Mouse (Mus musculus) CH12.LX (cell line): ENCODE data around the gene Hypk.

Experiments
- CTCF ChIP-seq, 2 experiments: IDR thresholded peaks in 1 of 2; conservative IDR thresholded peaks in 1 of 2; 2 replicates each; pipeline ENCODE4 v1.5.1; 2011 to 2012; ENCODE audit warnings: low read depth in 2 of 2, low read length in 2 of 2, improper control_type of control experiment in 1 of 2, inconsistent platforms in 1 of 2, mild to moderate bottlenecking in 1 of 2, moderate library complexity in 1 of 2
- EP300 ChIP-seq: IDR thresholded peaks from 2 replicates; pipeline ENCODE4 v1.6.1; 2011; ENCODE audit warnings: low read length, improper control_type of control experiment
- MAFK ChIP-seq: IDR thresholded peaks from 2 replicates; pipeline ENCODE4 v1.6.1; 2011; ENCODE audit warnings: low read length, improper control_type of control experiment; ENCODE audit not compliant: insufficient replicate concordance
- MAX ChIP-seq: IDR thresholded peaks from 2 replicates; pipeline ENCODE4 v1.6.1; 2011; ENCODE audit warnings: low read length, improper control_type of control experiment
- MAZ ChIP-seq: IDR thresholded peaks from 2 replicates; pipeline ENCODE4 v1.6.1; 2012; ENCODE audit warnings: low read depth, mild to moderate bottlenecking, inconsistent platforms, low read length, improper control_type of control experiment, moderate library complexity
- MEF2A ChIP-seq: IDR thresholded peaks from 2 replicates; pipeline ENCODE4 v1.6.1; 2014; ENCODE audit warnings: low read depth, mild to moderate bottlenecking, inconsistent platforms, low read length, improper control_type of control experiment, borderline replicate concordance
- MXI1 ChIP-seq: IDR thresholded peaks from 2 replicates; pipeline ENCODE4 v1.6.1; 2011; ENCODE audit warnings: mild to moderate bottlenecking, low read depth, low read length, improper control_type of control experiment
- NELFE ChIP-seq: IDR thresholded peaks from 2 replicates; pipeline ENCODE4 v1.6.1; 2011; ENCODE audit warnings: low read depth, low read length, improper control_type of control experiment
- POLR2A ChIP-seq: IDR thresholded peaks from 2 replicates; pipeline ENCODE4 v1.6.1; 2011; ENCODE audit warnings: low read depth, mild to moderate bottlenecking, improper control_type of control experiment, low read length
- RAD21 ChIP-seq: IDR thresholded peaks from 2 replicates; pipeline ENCODE4 v1.6.1; 2011; ENCODE audit warnings: low read depth, mild to moderate bottlenecking, low read length, improper control_type of control experiment, moderate library complexity
- SMC3 ChIP-seq: IDR thresholded peaks from 2 replicates; pipeline ENCODE4 v1.6.1; 2011; ENCODE audit warnings: low read depth, low read length, improper control_type of control experiment
- TCF12 ChIP-seq: IDR thresholded peaks from 2 replicates; pipeline ENCODE4 v1.6.1; 2014; ENCODE audit warnings: low read depth, mild to moderate bottlenecking, inconsistent platforms, low read length, improper control_type of control experiment
- ZC3H11A ChIP-seq: IDR thresholded peaks from 2 replicates; pipeline ENCODE4 v1.6.1; 2012; ENCODE audit warnings: low read depth, mild to moderate bottlenecking, inconsistent platforms, low read length, improper control_type of control experiment

DNA sequence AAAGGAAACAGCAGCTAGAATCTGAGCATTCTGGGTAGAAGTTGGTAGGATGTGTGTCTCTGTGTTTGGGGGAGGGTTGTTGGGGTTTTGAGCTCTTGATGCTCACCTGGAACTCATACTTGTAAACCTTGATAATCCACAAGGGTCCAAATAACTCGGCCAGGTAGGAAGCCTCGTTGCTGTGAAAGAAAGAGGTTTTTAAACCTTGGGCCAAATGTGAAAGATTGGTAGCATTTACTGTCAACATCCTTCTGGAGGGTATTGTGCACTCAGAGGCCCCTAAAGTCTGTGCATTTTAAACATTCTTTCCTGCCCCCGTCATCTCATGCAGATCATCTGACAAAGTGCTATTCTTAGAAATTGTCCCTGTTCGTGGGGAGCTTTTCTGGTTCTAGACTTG is at the start of gene Hypk:
- TF ChIP-seq CTCF (conservative IDR thresholded peaks at IDR 0.05 in 1 of 2, IDR thresholded peaks at IDR 0.05 in 1 of 2; ENCODE audit: low read depth in 2 of 2, low read length in 2 of 2) = no peak
- no peak for TF ChIP-seq MAFK
- TF ChIP-seq EP300 = no peak
- no peak for TF ChIP-seq MAZ
- TF ChIP-seq POLR2A = no peak
- TF ChIP-seq NELFE = no peak
- TF ChIP-seq MAX = no peak
- no peak for TF ChIP-seq RAD21
- TF ChIP-seq ZC3H11A = no peak
- TF ChIP-seq MEF2A = no peak
- no peak for TF ChIP-seq MXI1
- no peak for TF ChIP-seq SMC3
- TF ChIP-seq TCF12 = no peak
